Mouse (Mus musculus) lung, postnatal 14 days (tissue): Measurements from ENCODE around the gene Klhl2.

Experiments used
- DNase-seq: peaks from one replicate; pipeline ENCODE4 v3.0.0; 2021

Klhl2 gene

DNA sequence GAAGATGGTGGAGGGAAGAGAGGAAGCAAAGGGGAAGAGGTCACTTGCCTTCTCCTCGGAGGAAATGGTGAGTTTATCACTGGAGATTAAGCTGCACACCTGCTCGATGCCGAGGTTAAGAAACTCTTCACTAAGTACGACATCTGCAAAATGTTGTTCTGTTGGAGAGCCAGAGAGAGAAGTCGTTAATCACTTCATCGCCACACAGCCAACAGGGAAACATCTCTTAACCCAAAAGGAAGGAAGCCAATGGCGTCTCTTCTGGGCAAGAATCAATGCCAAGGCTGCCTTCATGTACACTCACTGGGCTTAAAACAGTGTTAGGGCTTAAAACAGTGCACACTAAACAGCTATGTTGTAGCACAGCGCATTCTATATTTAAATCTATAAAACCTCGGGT is 85.7 kb downstream of the Klhl2 start:
- no peak for DNase-seq

DNA sequence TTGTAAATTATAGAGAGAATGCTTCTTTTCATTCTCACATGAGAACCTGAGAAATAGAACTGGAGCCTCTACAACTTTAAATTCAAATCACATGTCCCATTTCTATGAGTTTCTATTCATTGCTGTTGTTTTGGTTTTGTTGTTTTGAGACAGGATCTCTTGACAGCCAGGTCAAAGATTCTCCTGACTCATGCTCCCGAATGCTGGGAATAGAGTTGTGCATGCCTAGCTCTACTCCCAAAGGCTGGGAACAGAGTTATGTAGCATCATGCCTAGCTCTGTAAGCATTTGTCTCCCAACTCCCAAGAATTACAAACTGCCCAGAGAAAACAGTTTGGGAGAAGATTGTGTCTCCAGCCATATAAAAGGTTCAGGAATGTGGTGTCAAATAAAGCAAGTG is 87.1 kb downstream of the Klhl2 start:
- no peak for DNase-seq

DNA sequence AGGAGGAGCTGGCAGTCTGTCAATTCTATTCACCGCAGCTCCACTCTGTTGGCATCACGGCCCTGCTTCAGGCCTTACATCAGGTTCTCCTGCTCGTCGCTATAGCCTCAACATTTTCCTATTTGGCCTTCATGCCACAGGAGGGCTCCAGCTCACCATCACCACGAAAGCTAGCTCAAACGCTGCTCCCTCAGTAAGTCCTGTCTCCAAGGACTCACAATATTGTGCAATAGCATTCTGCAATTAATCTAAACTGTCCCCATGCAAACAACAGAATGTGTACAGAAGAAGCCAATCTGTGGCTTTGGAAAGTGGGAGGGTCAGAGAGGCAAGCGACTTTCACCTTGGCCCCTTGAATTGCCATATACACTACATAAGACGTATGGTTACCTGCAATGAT is 88.4 kb downstream of the Klhl2 start:
- DNase-seq: peak; percentile 14

DNA sequence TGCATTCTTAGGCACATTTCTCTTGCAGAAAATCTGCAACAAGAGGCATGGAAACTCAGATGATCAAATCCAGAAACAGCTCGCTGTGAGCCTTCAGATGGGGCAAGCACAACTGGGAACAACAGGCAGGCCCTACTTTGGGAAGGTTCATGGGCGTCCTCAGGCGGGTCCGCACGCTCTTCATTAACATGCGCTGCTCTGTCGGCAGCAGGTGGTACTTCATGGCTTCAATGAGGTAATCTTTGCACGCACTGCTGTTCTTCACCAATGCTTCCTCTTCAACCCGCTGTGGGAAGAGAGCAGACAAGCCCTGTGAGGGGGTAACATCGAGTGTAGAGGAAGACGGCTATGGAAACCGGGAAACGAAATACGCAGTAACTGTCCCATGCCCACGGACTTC is 91.9 kb downstream of the Klhl2 start:
- no peak for DNase-seq

DNA sequence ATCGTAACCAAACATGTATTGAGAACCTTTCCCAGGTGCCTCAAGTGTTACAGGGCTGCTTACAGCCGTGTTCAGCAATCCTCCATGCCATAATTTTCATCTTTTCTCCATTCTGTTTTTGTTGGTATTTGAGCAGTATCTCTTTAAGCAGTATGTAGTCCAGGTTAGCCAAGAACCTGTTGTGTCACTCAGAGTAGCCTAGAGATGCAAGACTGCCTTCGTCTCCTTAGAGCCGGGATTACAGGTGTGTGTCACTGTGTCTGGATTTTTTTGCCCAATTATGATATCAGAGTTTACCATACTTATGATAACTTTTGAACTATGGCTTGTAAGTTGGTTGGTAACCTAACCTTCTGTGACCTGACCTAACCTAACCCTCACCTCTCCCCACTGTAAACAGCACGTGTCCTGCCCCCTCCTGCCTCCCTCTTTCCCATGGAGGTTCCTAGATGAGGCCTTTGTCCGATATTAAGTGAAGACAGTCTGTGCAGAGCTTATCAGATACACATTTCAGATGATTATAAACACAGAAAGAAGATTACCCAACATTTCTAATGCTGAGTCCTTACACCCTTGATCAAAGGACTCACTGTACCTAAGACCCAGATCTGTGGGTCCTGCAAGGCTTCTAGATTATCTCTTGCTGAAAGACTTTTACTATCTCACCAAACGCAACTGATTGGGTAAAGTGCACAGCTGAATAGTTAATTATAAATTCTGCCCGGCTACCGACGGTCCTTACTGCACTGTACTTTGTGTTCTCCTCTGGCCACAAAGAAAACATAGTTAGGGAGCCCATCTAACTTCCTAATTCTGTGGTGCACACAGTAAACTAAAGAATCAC is 103.4 kb downstream of the Klhl2 start:
- no peak for DNase-seq

DNA sequence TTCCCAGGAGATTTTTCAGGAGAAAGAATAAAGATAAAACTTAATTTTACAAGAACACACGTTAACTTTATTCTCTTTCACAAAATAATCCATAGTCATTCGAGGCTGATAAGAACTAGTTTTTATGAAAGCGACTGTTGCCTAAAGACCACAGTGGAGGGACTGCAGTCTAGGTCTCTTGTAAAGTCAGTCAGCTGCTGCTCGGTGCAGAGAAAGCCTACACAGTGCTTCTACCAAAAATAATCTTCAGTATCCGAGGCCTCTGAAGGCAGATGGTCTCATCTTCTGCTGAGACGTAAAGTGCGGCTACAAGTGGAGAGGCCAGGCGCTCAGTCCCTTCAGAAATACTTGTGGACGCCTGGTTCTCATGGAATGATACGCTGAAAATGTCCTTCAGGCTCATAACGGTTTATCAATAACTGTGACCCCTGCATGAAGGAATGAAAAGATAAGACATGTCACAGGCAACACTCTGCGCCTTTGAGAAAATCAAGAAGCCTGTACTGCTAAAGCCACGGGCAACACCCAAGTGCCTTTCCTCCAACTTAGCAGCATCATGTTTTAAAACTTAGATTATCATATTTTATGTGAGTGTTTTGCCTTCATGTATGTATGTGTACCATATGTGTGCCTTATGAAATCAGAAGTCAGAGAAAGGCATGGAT is 109.1 kb downstream of the Klhl2 start:
- DNase-seq: no peak

DNA sequence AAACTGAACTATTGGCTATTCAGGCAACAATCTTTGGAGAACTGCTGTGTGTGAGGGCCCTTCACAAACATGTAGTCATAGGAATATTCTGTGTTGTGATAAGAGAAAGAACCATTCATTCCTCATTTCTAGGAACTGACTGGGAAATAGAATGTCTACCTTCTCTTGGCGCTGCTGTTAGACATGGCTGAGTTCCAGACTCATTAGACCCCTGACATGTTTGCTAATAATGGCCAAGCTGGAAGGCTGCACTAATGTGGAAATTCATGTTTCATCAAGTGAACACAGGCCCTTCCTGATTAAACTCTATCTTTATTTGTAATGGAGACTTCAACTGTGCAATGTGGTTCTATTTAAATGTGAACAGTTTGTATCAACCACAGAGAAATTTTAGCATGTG is 110.9 kb downstream of the Klhl2 start:
- DNase-seq: no peak

DNA sequence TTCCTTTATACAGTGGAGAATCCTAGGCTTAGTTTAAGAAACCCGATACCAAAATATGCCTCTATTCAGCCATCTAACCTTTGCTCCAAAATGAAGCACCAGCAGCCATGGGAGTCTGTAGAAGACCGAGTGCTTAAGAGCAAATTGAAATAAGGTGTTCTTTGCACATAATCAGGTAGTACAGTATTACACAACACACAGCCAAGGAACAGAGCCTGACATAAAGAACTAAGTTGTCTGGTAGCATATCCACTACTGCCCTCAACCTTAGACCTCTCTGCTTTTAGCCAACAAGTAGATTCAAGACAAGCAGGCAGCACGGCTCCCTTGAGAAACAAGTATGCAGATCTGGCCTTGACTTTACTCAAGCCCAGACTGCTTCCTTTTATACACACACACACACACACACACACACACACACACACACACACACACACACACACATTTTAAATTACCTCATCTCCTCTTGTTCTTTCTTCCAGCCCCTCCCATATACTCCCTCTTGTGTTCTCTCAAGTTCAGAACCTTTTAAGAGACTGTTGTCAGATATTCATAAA is 113.0 kb downstream of the Klhl2 start:
- no peak for DNase-seq

DNA sequence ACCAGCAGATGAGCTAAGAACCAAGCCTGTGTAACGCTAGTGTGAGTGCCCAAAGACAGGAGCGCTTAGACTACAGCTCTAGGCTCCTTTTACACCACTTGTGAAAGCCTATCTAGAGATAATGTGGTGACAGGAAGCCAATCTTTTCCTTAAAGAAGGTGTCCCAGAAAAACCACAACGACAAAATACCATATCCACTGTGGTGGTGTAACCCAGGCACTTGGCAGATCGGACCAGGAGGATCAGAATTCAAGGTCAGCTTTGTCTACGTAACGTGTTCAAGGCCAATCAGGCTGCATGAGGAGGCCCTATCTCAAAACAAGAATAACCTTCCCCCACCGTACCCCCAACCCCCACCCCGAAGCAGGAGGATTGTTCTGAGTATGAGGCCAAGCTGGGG is 114.7 kb downstream of the Klhl2 start:
- DNase-seq: no peak

DNA sequence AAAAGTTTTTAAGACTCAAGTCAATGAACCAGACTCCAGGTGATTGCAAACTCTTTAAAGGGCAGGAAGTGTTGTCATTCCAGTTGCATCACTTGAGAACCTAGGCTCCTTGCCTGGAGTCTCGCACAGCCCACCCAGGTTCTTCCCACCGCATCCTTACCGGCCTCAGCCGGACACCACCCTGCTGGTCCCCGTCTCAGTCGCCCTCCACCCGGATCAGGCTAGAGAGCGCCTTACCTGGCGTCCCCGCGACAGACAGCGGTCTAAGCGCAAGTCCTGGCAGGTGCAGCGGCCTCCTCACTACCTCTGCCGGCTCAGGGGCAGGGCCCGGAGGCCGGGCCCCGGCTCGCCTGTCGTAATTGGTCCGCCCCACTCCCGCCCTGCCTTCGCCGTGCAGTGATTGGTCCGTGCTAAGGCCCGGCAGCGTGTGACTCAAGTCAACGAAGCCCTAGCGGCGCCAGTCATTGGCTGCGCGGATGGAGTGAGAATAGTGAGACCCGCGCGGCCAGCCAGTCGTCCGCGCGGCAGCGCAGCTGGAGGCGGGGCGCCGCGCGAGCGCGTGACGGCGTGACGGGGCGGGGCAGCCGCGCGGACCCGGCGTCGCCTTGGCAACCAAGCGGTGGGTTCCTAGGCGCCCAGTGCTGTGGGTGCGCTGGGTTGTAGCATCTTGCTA is 116.4 kb downstream of the Klhl2 start, which contains the start of gene Msmo1:
Gene Msmo1 (minus strand): TSS at position 522 of the 673 bp plus-strand sequence.
- peak; percentile 94 for DNase-seq

DNA sequence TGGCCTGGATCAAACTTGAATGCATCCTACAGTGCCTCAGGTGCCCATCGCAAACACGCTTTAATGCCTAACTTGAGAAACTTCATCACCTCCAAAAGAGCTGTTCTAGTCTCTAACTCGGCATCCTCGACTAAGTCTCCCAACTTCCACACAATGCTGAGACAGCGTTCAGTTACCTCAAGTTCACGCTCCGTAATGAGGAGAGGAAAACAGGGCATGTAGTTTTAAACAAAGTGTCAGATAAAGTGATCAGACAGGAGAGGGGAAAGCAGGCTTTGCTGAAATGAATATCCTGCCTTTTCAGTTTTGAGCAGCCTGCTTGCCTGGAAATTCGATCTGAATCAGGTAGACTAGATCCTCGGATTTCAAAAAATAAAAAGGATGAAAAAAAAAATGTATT is 117.2 kb downstream of the Klhl2 start:
- no peak for DNase-seq

DNA sequence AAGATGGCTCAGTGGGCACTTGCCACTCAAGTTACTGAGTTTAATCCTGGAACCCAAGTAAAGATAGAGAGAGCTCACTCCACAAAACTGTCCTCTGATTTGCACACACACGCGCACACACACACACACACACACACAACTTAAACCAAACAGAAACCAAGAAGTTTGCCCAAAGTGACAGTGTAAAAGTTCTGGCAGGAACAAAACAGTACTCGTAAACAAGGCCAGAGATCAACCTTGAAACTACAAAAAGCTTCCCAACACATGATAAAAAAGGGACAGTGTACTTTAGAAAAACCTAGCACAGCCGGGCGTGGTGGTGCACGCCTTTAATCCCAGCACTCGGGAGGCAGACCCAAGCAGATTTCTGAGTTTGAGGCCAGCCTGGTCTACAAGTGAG is 121.7 kb downstream of the Klhl2 start:
- DNase-seq: no peak

DNA sequence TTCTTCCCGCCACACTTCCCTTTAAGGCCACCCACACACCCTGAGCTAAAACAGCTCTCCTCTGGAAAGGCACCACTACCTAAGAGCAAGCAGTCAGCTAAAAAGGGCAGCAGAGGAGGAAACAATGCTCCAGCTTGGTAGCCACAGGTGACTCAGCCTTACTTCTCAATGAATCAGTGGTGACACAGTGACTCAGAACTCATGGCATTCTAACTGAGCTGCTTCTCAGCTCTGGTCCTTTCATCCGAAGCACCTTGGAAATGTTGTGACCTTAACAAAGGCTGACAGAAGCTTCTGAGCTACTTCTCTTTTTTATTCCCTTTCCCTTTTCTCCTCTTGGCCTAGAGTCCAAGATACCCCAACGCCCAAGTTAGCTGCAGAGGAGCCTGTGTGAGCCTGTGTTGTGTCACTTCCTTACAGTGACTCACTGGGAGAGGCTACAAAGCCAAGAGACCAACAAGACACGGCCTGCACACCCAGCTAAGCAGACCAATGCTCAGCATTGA is 123.6 kb downstream of the Klhl2 start:
- DNase-seq: no peak

DNA sequence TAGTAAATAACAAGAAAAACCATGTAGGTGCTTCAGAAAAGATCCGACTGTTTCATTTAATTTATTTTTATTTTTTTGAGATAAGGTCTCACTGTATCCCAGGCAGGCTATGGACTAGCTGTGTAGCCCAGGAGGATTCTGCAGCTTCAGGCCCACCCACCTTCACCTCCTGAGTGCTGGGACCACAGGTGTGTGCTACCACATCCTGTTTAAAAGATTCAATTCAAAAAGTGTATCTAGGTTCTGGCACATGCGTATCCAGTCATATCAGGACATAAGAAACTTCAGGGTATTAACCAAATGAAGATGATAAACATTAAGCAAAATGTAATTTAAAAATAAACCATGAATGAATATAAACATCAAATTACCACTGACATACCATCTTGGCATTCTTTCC is 126.6 kb downstream of the Klhl2 start:
- no peak for DNase-seq

DNA sequence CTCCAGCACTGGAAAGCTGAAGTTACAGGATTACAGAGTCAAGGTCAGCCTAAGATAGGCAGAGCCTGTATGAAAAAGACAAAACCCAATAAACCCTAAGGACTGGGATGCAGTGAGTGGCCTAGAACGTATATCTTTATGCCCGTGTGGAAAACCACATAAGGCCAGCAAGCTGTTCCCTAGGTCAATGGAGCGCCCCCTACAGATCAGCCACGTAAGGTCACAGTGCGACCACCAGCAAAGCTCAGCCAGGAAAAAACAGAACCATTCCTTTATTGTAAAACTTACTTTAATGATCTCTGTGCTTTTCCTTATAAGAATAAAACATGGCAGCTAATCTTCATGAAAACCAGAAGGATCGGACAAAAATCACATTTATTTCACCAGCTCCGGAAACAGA is 131.9 kb downstream of the Klhl2 start:
- DNase-seq: no peak

DNA sequence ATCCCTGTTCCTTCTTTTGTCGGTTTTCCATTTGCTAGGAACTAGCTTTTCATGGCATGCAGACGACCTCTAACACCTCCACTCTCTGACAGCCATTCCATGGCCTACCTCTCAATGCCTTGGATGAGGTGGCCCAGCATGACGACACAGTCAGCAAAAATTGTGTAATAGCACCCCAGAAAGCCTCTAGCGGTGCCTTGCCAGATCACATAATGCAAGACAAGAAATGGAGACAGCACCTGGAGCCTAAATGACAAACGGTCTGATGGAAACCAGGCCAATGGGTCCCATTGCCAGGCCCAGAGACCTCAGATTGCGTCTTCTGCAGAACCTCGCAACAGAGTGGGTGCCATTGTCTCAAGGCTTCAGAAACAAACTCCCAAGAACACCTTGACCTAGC is 137.3 kb downstream of the Klhl2 start:
- DNase-seq: no peak

DNA sequence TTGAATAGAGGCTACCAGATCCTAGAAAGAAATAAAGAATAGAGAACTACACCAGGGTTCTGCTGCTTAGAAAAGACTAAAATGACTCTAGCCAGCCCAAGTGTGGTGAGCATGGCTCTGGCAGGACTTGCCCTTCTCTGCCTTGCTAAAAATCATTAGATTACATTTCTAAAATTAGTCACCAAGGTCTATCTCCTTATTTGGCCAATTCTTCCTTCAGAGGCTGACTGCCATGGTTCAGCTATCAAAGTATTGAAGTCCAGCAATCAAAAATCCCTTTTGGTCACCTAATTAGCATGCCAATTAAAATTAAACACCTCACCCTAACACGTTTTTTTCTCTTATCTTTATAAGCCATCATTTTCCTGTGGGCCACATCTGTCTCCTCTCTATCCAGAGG is 138.3 kb downstream of the Klhl2 start:
- DNase-seq: no peak

DNA sequence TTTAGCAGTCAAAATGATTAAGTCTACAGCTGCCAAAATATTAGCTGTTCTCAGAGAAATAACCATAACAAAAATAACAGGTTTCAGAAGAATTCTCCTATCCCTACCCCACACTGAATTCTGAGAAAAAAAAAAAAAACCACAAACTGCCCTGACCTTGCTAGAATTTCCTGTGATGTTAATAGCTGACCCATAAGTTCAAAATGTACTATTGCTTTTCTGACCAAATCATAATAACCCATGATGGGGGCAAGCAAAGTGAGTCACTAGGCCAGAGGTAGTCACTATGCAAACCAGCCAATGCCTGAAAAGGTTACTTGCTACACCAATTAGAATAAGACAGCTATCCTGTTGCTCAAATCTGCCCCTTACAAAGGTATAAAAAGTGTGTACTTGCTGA is 142.3 kb downstream of the Klhl2 start:
- no peak for DNase-seq

DNA sequence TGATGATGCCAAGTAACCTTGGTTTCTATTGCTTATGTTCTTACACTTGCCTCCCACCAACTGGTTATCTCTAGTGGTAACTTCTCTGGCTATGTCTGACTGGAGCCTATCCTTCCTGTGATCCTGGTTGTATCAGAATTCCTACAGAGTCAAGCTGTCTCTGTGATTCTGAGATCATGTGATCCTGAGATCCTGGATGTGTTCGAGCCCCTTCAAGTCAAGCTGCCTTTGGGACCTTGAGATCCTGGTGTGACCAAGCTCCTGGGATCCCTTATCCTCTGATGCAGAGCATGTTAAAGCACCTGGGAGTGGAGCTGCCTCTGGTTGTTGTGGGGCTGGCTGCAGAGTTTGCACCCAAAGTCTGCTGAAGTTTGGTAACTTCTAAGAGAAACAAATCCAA is 146.6 kb downstream of the Klhl2 start:
- no peak for DNase-seq

DNA sequence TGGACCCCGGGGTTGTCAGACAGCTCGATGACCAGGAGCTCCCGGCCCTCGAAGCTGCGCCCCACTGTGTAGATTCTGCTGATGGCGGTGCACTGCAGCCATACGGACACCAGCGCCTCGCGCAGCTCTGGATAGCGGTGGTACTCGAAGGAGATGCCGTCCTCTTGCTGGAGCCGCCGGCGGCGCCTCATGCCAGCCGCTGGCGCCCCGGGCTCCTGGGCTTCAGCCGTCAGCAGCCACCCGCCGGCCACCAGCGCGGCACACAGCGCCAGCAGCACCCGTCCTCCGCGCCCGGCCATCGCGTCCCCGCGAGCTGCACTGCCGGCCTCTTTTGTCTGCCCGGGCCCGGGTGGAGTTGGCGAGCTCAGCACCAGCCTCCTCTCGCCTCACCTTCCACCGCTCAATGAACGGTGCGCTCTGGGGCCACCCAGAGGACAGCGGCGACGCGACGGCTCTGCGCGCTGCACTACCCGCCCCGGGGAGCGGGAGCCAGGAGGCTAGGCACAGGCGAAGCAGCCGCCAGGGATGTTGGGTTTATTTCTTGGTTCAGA is 157.1 kb downstream of the Klhl2 start, which contains the start of gene Cpe:
Gene Cpe (minus strand): TSS at position 404 of the 551 bp plus-strand sequence.
- peak; percentile 54 for DNase-seq

DNA sequence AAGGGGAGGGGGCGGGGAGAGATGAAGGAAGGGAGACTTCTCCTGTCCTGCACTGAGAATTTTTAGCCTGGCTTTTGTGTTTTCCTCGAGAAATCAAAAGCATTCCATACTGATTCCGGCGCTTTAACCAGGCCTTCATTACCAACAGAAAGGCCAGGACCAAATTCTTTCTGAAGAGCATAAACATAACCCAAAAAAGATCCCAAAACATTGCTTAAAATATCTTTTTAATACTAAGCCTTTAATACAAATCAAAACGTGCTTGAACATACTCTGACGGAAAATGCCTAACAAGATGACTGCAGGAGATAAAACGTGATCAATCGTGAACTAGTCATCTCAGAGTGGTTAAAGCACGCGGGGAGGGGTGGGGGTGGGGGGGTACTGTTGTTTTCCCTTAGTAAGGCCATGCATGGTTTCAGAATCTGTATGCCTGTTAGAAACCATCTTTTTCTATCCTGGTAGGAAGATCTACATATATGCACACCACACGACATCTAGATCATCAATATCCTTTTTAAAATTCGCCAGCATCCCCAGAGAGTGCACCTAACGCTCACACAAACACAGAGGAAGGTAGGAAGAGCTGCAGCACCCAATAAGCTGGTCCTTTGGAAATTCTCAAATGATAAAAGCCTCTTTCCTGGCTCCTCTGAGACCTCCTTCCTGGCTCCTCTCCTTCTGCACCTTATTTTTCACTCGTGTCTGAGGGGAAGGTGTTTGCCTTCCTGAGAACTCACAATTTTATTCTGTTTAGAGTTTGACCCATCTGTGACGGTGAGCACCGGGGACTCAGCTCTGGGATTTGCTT is 158.0 kb downstream of the Klhl2 start:
- no peak for DNase-seq

DNA sequence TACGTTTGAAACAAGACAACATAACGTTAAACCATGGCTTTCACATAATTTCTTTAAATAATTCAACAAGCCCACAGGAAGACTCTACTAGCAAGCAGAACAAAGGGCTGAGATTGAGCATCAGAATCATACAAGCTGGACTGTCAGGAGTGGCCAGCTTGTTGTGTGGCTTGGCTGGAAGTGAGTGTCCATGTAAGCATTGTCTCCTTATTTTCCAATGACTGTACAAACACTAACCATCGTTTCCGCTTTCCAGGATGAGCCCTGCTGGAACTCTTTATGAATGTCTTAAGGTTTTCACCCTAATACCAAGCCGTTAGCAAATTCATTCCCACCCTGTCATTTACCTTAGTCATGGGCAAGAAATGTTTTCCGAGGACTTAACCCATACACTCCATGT is 159.0 kb downstream of the Klhl2 start:
- no peak for DNase-seq
